Mouse (Mus musculus) CH12.LX (cell line): ENCODE results near the gene Gmds.

Experiments
- CTCF ChIP-seq, 2 experiments: IDR thresholded peaks in 1 of 2; conservative IDR thresholded peaks in 1 of 2; 2 replicates each; pipeline ENCODE4 v1.5.1; 2011 to 2012; ENCODE audit warnings: low read depth in 2 of 2, low read length in 2 of 2, improper control_type of control experiment in 1 of 2, inconsistent platforms in 1 of 2, mild to moderate bottlenecking in 1 of 2, moderate library complexity in 1 of 2
- EP300 ChIP-seq: IDR thresholded peaks from 2 replicates; pipeline ENCODE4 v1.6.1; 2011; ENCODE audit warnings: low read length, improper control_type of control experiment
- ETS1 ChIP-seq: conservative IDR thresholded peaks from 2 replicates; pipeline ENCODE4 v1.6.1; 2012; ENCODE audit warnings: low read depth, mild to moderate bottlenecking, inconsistent platforms, low read length, improper control_type of control experiment, moderate library complexity
- HCFC1 ChIP-seq: IDR thresholded peaks from 2 replicates; pipeline ENCODE4 v1.6.1; 2012; ENCODE audit warnings: low read depth, mild to moderate bottlenecking, inconsistent platforms, low read length, improper control_type of control experiment
- POLR2A ChIP-seq: IDR thresholded peaks from 2 replicates; pipeline ENCODE4 v1.6.1; 2011; ENCODE audit warnings: low read depth, mild to moderate bottlenecking, improper control_type of control experiment, low read length
- TCF12 ChIP-seq: IDR thresholded peaks from 2 replicates; pipeline ENCODE4 v1.6.1; 2014; ENCODE audit warnings: low read depth, mild to moderate bottlenecking, inconsistent platforms, low read length, improper control_type of control experiment
- ZNF384 ChIP-seq: IDR thresholded peaks from 2 replicates; pipeline ENCODE4 v1.6.1; 2012; ENCODE audit warnings: low read depth, low read length, improper control_type of control experiment, inconsistent platforms

- TF ChIP-seq POLR2A, result no peak
- TF ChIP-seq TCF12, result no peak
- TF ChIP-seq CTCF (conservative IDR thresholded peaks at IDR 0.05 in 1 of 2, IDR thresholded peaks at IDR 0.05 in 1 of 2; ENCODE audit: low read depth in 2 of 2, low read length in 2 of 2), result no peak
- no peak for TF ChIP-seq ETS1
- no peak for TF ChIP-seq HCFC1
- no peak for TF ChIP-seq EP300
- no peak for TF ChIP-seq ZNF384
Measured at GRCm38 (mm10) chr13:31960514-31960913, 378.0 kb downstream of the Gmds start.
